Mouse (Mus musculus) MEL (cell line): ENCODE measurements around the gene Tnik. TPM values are rescaled to one million over a fixed set of nuclear protein-coding genes. Genes with fewer than 3 reads are reported as not detected.

Source experiments
- DNase-seq: peaks from one replicate; pipeline ENCODE4 v3.0.0; 2011; ENCODE audit warnings: low read depth, low spot score
- H3K27ac ChIP-seq: 2 replicates; pipeline ENCODE4 v1.5.1; 2012; ENCODE audit warnings: low read depth, mild to moderate bottlenecking, control low read depth, low read length, moderate library complexity; ENCODE audit not compliant: control insufficient read depth
- H3K27me3 ChIP-seq, 2 experiments: fragments of 150-350 bp in 1 of 2; sonication (generic) in 1 of 2; 2 replicates each; pipeline ENCODE4 v1.6.1; 2012; ENCODE audit warnings: low read length in 2 of 2, mild to moderate bottlenecking in 2 of 2, improper control_type of control experiment in 1 of 2, moderate library complexity in 1 of 2; ENCODE audit not compliant: insufficient read depth in 2 of 2, control insufficient read depth in 1 of 2
- H3K36me3 ChIP-seq, 2 experiments: 2 replicates each; pipeline ENCODE4 v1.6.1; 2012 to 2014; ENCODE audit warnings: low read length in 2 of 2, improper control_type of control experiment in 1 of 2, inconsistent platforms in 1 of 2, mild to moderate bottlenecking in 1 of 2; ENCODE audit not compliant: insufficient read depth in 2 of 2, control insufficient read depth in 1 of 2
- H3K4me1 ChIP-seq, 2 experiments: fragments of 150-350 bp in 1 of 2; sonication (generic) in 1 of 2; 2 replicates each; pipeline ENCODE4 v1.6.1; 2012; ENCODE audit warnings: low read length in 2 of 2, improper control_type of control experiment in 1 of 2, mild to moderate bottlenecking in 1 of 2; ENCODE audit not compliant: insufficient read depth in 2 of 2, control insufficient read depth in 1 of 2
- H3K4me3 ChIP-seq, 2 experiments: fragments of 150-350 bp in 1 of 2; sonication (generic) in 1 of 2; 2 replicates each; pipeline ENCODE4 v1.5.1; 2012; ENCODE audit warnings: low read depth in 2 of 2, low read length in 2 of 2, mild to moderate bottlenecking in 2 of 2, moderate library complexity in 2 of 2, control low read depth in 1 of 2, improper control_type of control experiment in 1 of 2; ENCODE audit not compliant: control insufficient read depth in 1 of 2, insufficient read depth in 1 of 2
- H3K79me2 ChIP-seq: 2 replicates; pipeline ENCODE4 v1.6.1; 2012; ENCODE audit warnings: mild to moderate bottlenecking, low read length, moderate library complexity; ENCODE audit not compliant: control insufficient read depth, poor library complexity, insufficient read depth
- H3K9ac ChIP-seq: 2 replicates; pipeline ENCODE4 v1.6.1; 2012; ENCODE audit warnings: low read depth, mild to moderate bottlenecking, control low read depth, low read length, moderate library complexity; ENCODE audit not compliant: control insufficient read depth, poor library complexity, severe bottlenecking
- H3K9me3 ChIP-seq: fragments of 150-350 bp; sonication (generic); replicated peaks from 2 replicates; pipeline ENCODE4 v1.6.1; 2012; ENCODE audit warnings: mild to moderate bottlenecking, low read length, improper control_type of control experiment, moderate library complexity; ENCODE audit not compliant: insufficient read depth
- CHD2 ChIP-seq: IDR thresholded peaks from 2 replicates; pipeline ENCODE4 v1.6.1; 2011; ENCODE audit warnings: low read length, improper control_type of control experiment
- ELF1 ChIP-seq: IDR thresholded peaks from 2 replicates; pipeline ENCODE4 v1.6.1; 2014; ENCODE audit warnings: low read depth, mild to moderate bottlenecking, inconsistent platforms, low read length, improper control_type of control experiment, moderate library complexity
- EP300 ChIP-seq, 2 experiments: IDR thresholded peaks; 2 replicates each; pipeline ENCODE4 v1.6.1; 2011; ENCODE audit warnings: improper control_type of control experiment in 2 of 2, low read length in 2 of 2, low read depth in 1 of 2, mild to moderate bottlenecking in 1 of 2
- GABPA ChIP-seq: IDR thresholded peaks from 2 replicates; pipeline ENCODE4 v1.6.1; 2012; ENCODE audit warnings: low read depth, mild to moderate bottlenecking, inconsistent platforms, low read length, improper control_type of control experiment, moderate library complexity
- JUND ChIP-seq: IDR thresholded peaks from 2 replicates; pipeline ENCODE4 v1.6.1; 2011; ENCODE audit warnings: low read depth, mild to moderate bottlenecking, improper control_type of control experiment, low read length
- KAT2A ChIP-seq: conservative IDR thresholded peaks from 2 replicates; pipeline ENCODE4 v1.6.1; 2012; ENCODE audit warnings: low read depth, low read length, improper control_type of control experiment, inconsistent platforms
- MAFK ChIP-seq: IDR thresholded peaks from 2 replicates; pipeline ENCODE4 v1.6.1; 2011; ENCODE audit warnings: low read depth, mild to moderate bottlenecking, low read length, improper control_type of control experiment, borderline replicate concordance
- MAZ ChIP-seq: IDR thresholded peaks from 2 replicates; pipeline ENCODE4 v1.6.1; 2012; ENCODE audit warnings: low read depth, mild to moderate bottlenecking, inconsistent platforms, low read length, improper control_type of control experiment
- MXI1 ChIP-seq: IDR thresholded peaks from 2 replicates; pipeline ENCODE4 v1.6.1; 2011; ENCODE audit warnings: mild to moderate bottlenecking, low read depth, low read length, improper control_type of control experiment
- NRF1 ChIP-seq: IDR thresholded peaks from 2 replicates; pipeline ENCODE4 v1.6.1; 2014; ENCODE audit warnings: low read depth, mild to moderate bottlenecking, inconsistent platforms, low read length, improper control_type of control experiment, moderate library complexity; ENCODE audit not compliant: poor library complexity, insufficient read depth, severe bottlenecking
- POLR2A ChIP-seq, 2 experiments: IDR thresholded peaks; 2 replicates each; pipeline ENCODE4 v1.6.1; 2011 to 2012; ENCODE audit warnings: low read length in 2 of 2, mild to moderate bottlenecking in 2 of 2, control low read depth in 1 of 2, improper control_type of control experiment in 1 of 2, low read depth in 1 of 2, moderate library complexity in 1 of 2; ENCODE audit not compliant: control insufficient read depth in 1 of 2, insufficient read depth in 1 of 2, poor library complexity in 1 of 2
- POLR2AphosphoS5 ChIP-seq: IDR thresholded peaks from 2 replicates; pipeline ENCODE4 v1.6.1; 2012; ENCODE audit warnings: low read depth, borderline replicate concordance, mild to moderate bottlenecking, inconsistent platforms, low read length, moderate library complexity, mixed read lengths
- RAD21 ChIP-seq: IDR thresholded peaks from 2 replicates; pipeline ENCODE4 v1.6.1; 2011; ENCODE audit warnings: mild to moderate bottlenecking, low read depth, low read length, improper control_type of control experiment
- RCOR1 ChIP-seq: IDR thresholded peaks from 2 replicates; pipeline ENCODE4 v1.6.1; 2012; ENCODE audit warnings: low read depth, mild to moderate bottlenecking, inconsistent platforms, low read length, improper control_type of control experiment
- SIN3A ChIP-seq: IDR thresholded peaks from 2 replicates; pipeline ENCODE4 v1.6.1; 2012; ENCODE audit warnings: low read length, improper control_type of control experiment, inconsistent platforms
- SMC3 ChIP-seq: IDR thresholded peaks from 2 replicates; pipeline ENCODE4 v1.6.1; 2011; ENCODE audit warnings: low read depth, low read length, improper control_type of control experiment
- USF1 ChIP-seq: IDR thresholded peaks from 2 replicates; pipeline ENCODE4 v1.6.1; 2014; ENCODE audit warnings: low read depth, mild to moderate bottlenecking, inconsistent platforms, low read length, improper control_type of control experiment, moderate library complexity
- ZC3H11A ChIP-seq: IDR thresholded peaks from 2 replicates; pipeline ENCODE4 v1.6.1; 2012; ENCODE audit warnings: low read depth, mild to moderate bottlenecking, inconsistent platforms, low read length, improper control_type of control experiment
- ZKSCAN1 ChIP-seq: IDR thresholded peaks from 2 replicates; pipeline ENCODE4 v1.6.1; 2012; ENCODE audit warnings: low read depth, mild to moderate bottlenecking, inconsistent platforms, low read length, improper control_type of control experiment, moderate library complexity
- polyA plus RNA-seq, 2 experiments: library from polyadenylated mRNA; stranded (reverse) in 1 of 2; unstranded in 1 of 2; fragments of >175 nt in 1 of 2; fragments of >200 nt in 1 of 2; gene quantifications; 2 replicates each; pipeline versions ENCODE4 v1.2.1 to v1.2.4; 2012; ENCODE audit warnings: low replicate concordance in 2 of 2, low read depth in 1 of 2; ENCODE audit not compliant: insufficient read length in 2 of 2, insufficient read depth in 1 of 2, missing spikeins in 1 of 2
- total RNA-seq: library from RNA; depleted of rRNA; stranded (reverse); fragments of 300-350 nt; gene quantifications from 2 replicates; pipeline ENCODE4 v1.2.3, GENCODE M21; 2012

The Tnik gene
- total and polyA plus RNA-seq, 3 experiments = 9.9 to 78.4 (median 13.6) TPM

DNA sequence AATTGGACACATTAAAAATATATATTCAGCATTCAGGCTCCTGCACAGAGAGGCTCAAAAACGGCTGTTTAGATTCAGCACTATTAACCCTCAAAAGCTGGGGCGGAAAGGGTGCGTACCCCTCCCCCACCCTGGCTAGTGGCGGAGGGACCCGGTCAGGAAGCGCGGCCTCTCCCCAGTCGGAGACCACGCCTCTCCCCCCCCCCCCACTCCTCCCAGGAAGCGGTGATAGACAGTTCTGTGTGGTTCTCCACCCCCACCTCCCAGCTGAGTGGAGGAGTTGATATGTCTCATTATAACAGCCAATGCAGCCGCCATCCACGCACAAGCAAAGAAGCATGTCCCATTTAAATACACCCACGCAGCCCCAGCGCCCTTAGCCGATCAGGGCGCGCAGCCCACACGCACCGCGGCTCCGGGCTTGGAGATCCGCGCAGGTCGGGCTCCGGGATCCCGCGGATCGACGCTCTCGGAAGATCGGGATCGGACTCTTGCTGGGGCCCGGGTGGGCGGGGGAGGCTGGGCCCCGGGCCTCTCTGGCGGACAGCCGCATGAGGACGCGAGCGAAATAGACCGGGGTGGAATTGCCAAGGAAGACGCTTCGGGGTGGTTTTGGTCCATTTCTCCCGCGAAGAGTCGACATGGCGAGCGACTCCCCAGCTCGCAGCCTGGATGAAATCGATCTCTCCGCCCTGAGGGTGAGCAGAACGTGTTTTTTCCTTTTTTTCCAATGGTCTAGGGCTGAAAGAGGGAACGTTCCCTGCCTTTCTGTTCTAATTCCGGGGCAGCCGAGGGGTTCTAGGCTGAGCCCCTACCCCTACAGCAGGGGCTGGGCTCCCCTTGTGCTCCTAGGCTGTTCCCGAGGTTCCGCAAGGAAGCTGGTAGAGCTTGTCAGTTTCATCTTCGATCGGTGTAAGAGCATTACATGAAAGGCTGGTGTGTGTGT is at the start of gene Tnik (continued):
- TF ChIP-seq POLR2AphosphoS5 = no peak
- TF ChIP-seq, all 39 proteins: peak for 12

GRCm38 (mm10) chr3:28214886-28215311 is 48.1 kb upstream of the Tnik start:
- Histone ChIP-seq H3K27ac (no peak overlapping the region), H3K9ac (no peak overlapping the region), H3K4me1 (no peaks in the 10 kb centered on the region), H3K27me3 (no peaks in the 10 kb centered on the region; a peak in 1 of 4 replicates), H3K4me3 (no peak overlapping the region), H3K79me2 (no peaks in the 10 kb centered on the region), H3K36me3 (no peaks in the 10 kb centered on the region), H3K9me3 (no peaks in the 10 kb centered on the region)
- TF ChIP-seq ZC3H11A (no peak), SIN3A (no peak), MAZ (no peak), POLR2A (IDR thresholded peaks at IDR 0.05; ENCODE audit: control insufficient read depth in 1 of 2, insufficient read depth in 1 of 2, low read depth in 1 of 2, low read length in 2 of 2, poor library complexity in 1 of 2) (no peak), GABPA (no peak), ELF1 (no peak), JUND (no peak), KAT2A (no peak), ZKSCAN1 (no peak), MAFK (no peak), EP300 (IDR thresholded peaks at IDR 0.05; ENCODE audit: low read depth in 1 of 2, low read length in 2 of 2) (no peak), USF1 (no peak), SMC3 (no peak), NRF1 (no peak), CHD2 (no peak), RCOR1 (no peak), MXI1 (no peak), RAD21 (no peak)
- DNase-seq = no peak
